ENCODE assay signal across 21 mouse cellular contexts in the genomic region with DNA sequence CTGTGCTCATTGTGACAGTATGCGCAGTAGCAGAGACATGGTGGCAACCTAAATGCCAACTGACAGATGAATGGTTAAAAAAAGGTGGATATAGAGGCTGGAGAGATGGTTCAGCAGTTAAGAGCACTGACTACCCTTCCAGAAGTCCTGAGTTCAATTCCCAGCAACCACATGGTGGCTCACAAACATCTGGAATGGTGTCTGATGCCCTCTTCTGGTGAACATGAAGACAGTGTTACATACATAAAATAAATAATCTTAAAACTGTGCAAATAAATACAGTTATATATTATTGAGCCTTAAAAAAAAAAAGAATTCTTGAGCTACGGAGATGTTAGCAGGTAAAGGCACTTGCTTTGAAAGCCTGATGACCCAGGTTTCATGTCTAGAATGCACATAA.
"Had no signal": no experiment of that assay in that cellular context is flagged by ENCODE, and none has a peak within 500 bp of the region (broad histone marks: within the 10 kb centered on the region; RNA-seq: fewer than 3 reads in every experiment).

No protein-coding gene starts in this region.

- H3K4me3 ChIP-seq: left cerebral cortex, adult 2 months; limb, embryonic 12.5 days; limb, embryonic 15.5 days; liver, embryonic 13.5 days; midbrain, embryonic 12.5 days; midbrain, embryonic 15.5 days; neural tube, embryonic 12.5 days; neural tube, embryonic 15.5 days had no signal

- H3K9ac ChIP-seq: limb, embryonic 12.5 days; limb, embryonic 15.5 days; liver, embryonic 13.5 days; midbrain, embryonic 12.5 days; midbrain, embryonic 15.5 days; neural tube, embryonic 12.5 days; neural tube, embryonic 15.5 days had no signal

- DNase-seq: kidney, adult 18-20 months; kidney, adult 9 months; kidney, postnatal 14 days; kidney, postnatal 4 days; layer of hippocampus, adult 9-11 months; left cerebral cortex, postnatal 4 days; liver, embryonic 13.5 days; lung, adult 18-20 months; retina, postnatal 1 day; right cerebral cortex, postnatal 25 days; thymus, adult 2 months; thymus, postnatal 25 days had no signal

- H3K9me3 ChIP-seq: limb, embryonic 15.5 days; liver, embryonic 13.5 days; midbrain, embryonic 15.5 days; neural tube, embryonic 12.5 days; neural tube, embryonic 15.5 days had no signal

- ATAC-seq: intestine, embryonic 16.5 days; midbrain, embryonic 15.5 days had no signal

- H3K4me2 ChIP-seq: limb, embryonic 12.5 days; limb, embryonic 15.5 days; liver, embryonic 13.5 days; midbrain, embryonic 12.5 days; midbrain, embryonic 15.5 days; neural tube, embryonic 12.5 days; neural tube, embryonic 15.5 days had no signal

- H3K36me3 ChIP-seq: limb, embryonic 15.5 days; liver, embryonic 13.5 days; midbrain, embryonic 12.5 days; midbrain, embryonic 15.5 days; neural tube, embryonic 12.5 days had no signal

- H3K27ac ChIP-seq: left cerebral cortex, adult 2 months; limb, embryonic 12.5 days; limb, embryonic 15.5 days; liver, embryonic 13.5 days; macrophage; midbrain, embryonic 12.5 days; midbrain, embryonic 15.5 days; neural tube, embryonic 12.5 days; neural tube, embryonic 15.5 days had no signal

- H3K27me3 ChIP-seq: limb, embryonic 12.5 days; limb, embryonic 15.5 days; liver, embryonic 13.5 days; midbrain, embryonic 12.5 days; midbrain, embryonic 15.5 days; neural tube, embryonic 12.5 days; neural tube, embryonic 15.5 days had no signal

- H3K4me1 ChIP-seq: limb, embryonic 12.5 days; limb, embryonic 15.5 days; liver, embryonic 13.5 days; midbrain, embryonic 12.5 days; midbrain, embryonic 15.5 days; neural tube, embryonic 12.5 days; neural tube, embryonic 15.5 days had no signal
